ENCODE assay signal across 13 mouse cellular contexts in genomic region chr4:141510457-141510856, GRCm38 (mm10).
"Had no signal": no experiment of that assay in that cellular context is flagged by ENCODE, and none has a peak within 500 bp of the region (broad histone marks: within the 10 kb centered on the region; RNA-seq: fewer than 3 reads in every experiment).

No protein-coding gene starts in this region.

- ATAC-seq: intestine, embryonic 16.5 days; liver, postnatal 0 days; midbrain, embryonic 15.5 days had no signal

- H3K9me3 ChIP-seq: limb, embryonic 12.5 days; liver, embryonic 13.5 days; megakaryocyte, embryonic 14.5 days; midbrain, embryonic 15.5 days; neural tube, embryonic 12.5 days had no signal

- DNase-seq: kidney, adult 2 months; kidney, postnatal 25 days; liver; liver, embryonic 13.5 days; liver, postnatal 0 days; spleen, adult 18-20 months had no signal

- H3K4me3 ChIP-seq: limb, embryonic 12.5 days; liver, embryonic 13.5 days; megakaryocyte, embryonic 14.5 days; midbrain, embryonic 15.5 days; neural tube, embryonic 12.5 days had no signal

- H3K36me3 ChIP-seq: midbrain, embryonic 15.5 days had no signal

- H3K9ac ChIP-seq: limb, embryonic 12.5 days; liver, embryonic 13.5 days; liver, postnatal 0 days; midbrain, embryonic 15.5 days; neural tube, embryonic 12.5 days had no signal

- H3K27ac ChIP-seq: limb, embryonic 12.5 days; liver, embryonic 13.5 days; macrophage; midbrain, embryonic 15.5 days; neural tube, embryonic 12.5 days had no signal

- H3K4me2 ChIP-seq: limb, embryonic 12.5 days; liver, embryonic 13.5 days; midbrain, embryonic 11.5 days; midbrain, embryonic 15.5 days; neural tube, embryonic 12.5 days had no signal

- H3K27me3 ChIP-seq: limb, embryonic 12.5 days; liver, embryonic 13.5 days; megakaryocyte, embryonic 14.5 days; midbrain, embryonic 15.5 days; neural tube, embryonic 12.5 days had no signal
